Mouse (Mus musculus) left cerebral cortex, postnatal 4 days (tissue): Measurements from ENCODE around the gene Fcgr2b. TPM values are rescaled to one million over a fixed set of nuclear protein-coding genes. Genes with fewer than 3 reads are reported as not detected.
"Not testable (repeated sequence)": the region's sequence is repeated elsewhere in the genome, so short reads cannot be mapped to it uniquely, and the experiment has no call there.

Experiments
- DNase-seq: peaks from one replicate; pipeline ENCODE4 v3.0.0-alpha.2; 2022
- intact Hi-C: fragments of 180-260 bp; cut with DNase I; formaldehyde crosslinking; loops from one replicate; pipeline ENCODE4 v1.15.1; 2025
- total RNA-seq, 2 experiments: library from RNA; stranded (reverse); gene quantifications; 2 replicates each; pipeline ENCODE4 v1.2.3; 2021

Gene Fcgr2b
- 1 to 10 TPM; 2.3 to 2.6 TPM for total RNA-seq

- DNase-seq, result no peak
- intact Hi-C loops, result no loop called here
Measured at GRCm38 (mm10) chr1:170976447-170976846, at the start of gene Fcgr2b. Fcgr2b (minus strand) TSS chr1:170976547.

- DNase-seq, result no peak
- intact Hi-C loops, result no loop called here
Measured at GRCm38 (mm10) chr1:171019311-171019950, 43.1 kb upstream of the Fcgr2b start.

- DNase-seq, result no peak
- intact Hi-C loops, result no loop called here
Measured at GRCm38 (mm10) chr1:171018737-171019136, 42.4 kb upstream of the Fcgr2b start, which contains the start of gene Fcgr4. Fcgr4 (plus strand) TSS chr1:171018920.

GRCm38 (mm10) chr1:171017468-171018158, 41.3 kb upstream of the Fcgr2b start:
- intact Hi-C loops, result no loop called here
- no peak for DNase-seq

GRCm38 (mm10) chr1:171016676-171017356, 40.5 kb upstream of the Fcgr2b start:
- intact Hi-C loops, result no loop called here
- no peak for DNase-seq

GRCm38 (mm10) chr1:171011733-171012132, 35.4 kb upstream of the Fcgr2b start:
- intact Hi-C loops, result no loop called here
- DNase-seq, result no peak

- intact Hi-C loops, result no loop called here
- no peak for DNase-seq
Measured at GRCm38 (mm10) chr1:171006905-171007304, 30.6 kb upstream of the Fcgr2b start.

- no peak for DNase-seq
- intact Hi-C loops, result no loop called here
Measured at GRCm38 (mm10) chr1:171006335-171006734, 30.0 kb upstream of the Fcgr2b start.

GRCm38 (mm10) chr1:171005586-171005985, 29.2 kb upstream of the Fcgr2b start:
- intact Hi-C loops, result no loop called here
- DNase-seq, result no peak

GRCm38 (mm10) chr1:171005081-171005480, 28.7 kb upstream of the Fcgr2b start:
- intact Hi-C loops, result no loop called here
- no peak for DNase-seq

- intact Hi-C loops, result no loop called here
Measured at GRCm38 (mm10) chr1:170999811-171000210, 23.5 kb upstream of the Fcgr2b start.

GRCm38 (mm10) chr1:170997756-170998655, 21.7 kb upstream of the Fcgr2b start:
- DNase-seq, result peak; percentile 29
- intact Hi-C loops, result no loop called here

More at GRCm38 (mm10) chr1:170999811-171000210, 23.5 kb upstream of the Fcgr2b start:
- no peak for DNase-seq

GRCm38 (mm10) chr1:170996753-170997152, 20.4 kb upstream of the Fcgr2b start:
- intact Hi-C loops, result no loop called here
- DNase-seq, result peak; percentile 59

- no peak for DNase-seq
- intact Hi-C loops, result no loop called here
Measured at GRCm38 (mm10) chr1:170996034-170996433, 19.7 kb upstream of the Fcgr2b start.

- intact Hi-C loops, result loop anchor here (2.0 kb wide), 1 partner anchor 92 kb away; no protein-coding TSS in a partner anchor
- DNase-seq, result peak; percentile 7
Measured at GRCm38 (mm10) chr1:170992550-170992949, 16.2 kb upstream of the Fcgr2b start.

- no peak for DNase-seq
- intact Hi-C loops, result no loop called here
Measured at GRCm38 (mm10) chr1:170989656-170990055, 13.3 kb upstream of the Fcgr2b start.

GRCm38 (mm10) chr1:170985861-170986260, 9.5 kb upstream of the Fcgr2b start:
- DNase-seq, result no peak
- intact Hi-C loops, result no loop called here

GRCm38 (mm10) chr1:170985092-170985491, 8.7 kb upstream of the Fcgr2b start:
- intact Hi-C loops, result no loop called here
- no peak for DNase-seq

- DNase-seq, result no peak
- intact Hi-C loops, result no loop called here
Measured at GRCm38 (mm10) chr1:170983066-170983465, 6.7 kb upstream of the Fcgr2b start.

GRCm38 (mm10) chr1:170982301-170982700, 6.0 kb upstream of the Fcgr2b start:
- no peak for DNase-seq
- intact Hi-C loops, result no loop called here

- intact Hi-C loops, DNase-seq: not testable (repeated sequence)
Measured at GRCm38 (mm10) chr1:170981679-170982078, 5.3 kb upstream of the Fcgr2b start.
